Mouse (Mus musculus) neural tube, postnatal 0 days (tissue): ENCODE measurements around the gene Vmn2r34. TPM values are rescaled to one million over a fixed set of nuclear protein-coding genes. Genes with fewer than 3 reads are reported as not detected.

Source experiments
- polyA plus RNA-seq: library from polyadenylated mRNA; unstranded; fragments of >200 nt; fragmentation: Nextera tagmentation; extraction: Ambion mirVana; gene quantifications from 2 replicates; pipeline ENCODE4 v1.2.1, GENCODE M21; 2015

The Vmn2r34 gene
- not detected in 2 replicates for polyA plus RNA-seq

DNA sequence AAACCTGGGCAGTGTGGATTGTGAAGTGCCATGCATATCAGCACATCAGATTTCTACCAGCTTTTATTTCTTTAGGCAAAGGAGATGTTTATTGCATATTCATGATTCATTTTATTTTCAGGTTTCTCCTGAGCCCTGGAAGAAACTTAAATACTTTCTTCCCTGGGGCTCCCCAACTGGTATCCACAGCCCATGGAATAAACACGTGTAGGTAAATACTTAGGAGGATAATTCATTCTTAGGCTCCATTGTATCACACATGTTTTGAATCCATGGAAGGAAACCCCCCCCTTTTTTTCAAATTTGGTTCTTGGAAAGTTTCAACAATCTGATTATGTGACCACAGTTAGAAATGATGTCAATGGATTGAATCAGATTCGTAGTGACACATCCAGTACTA lies at the start of gene Vmn2r34:
Gene Vmn2r34, minus strand, starts transcription at position 101 of the 400 bp plus-strand sequence.

Other genes with a start within 250 kb of the Vmn2r34 start
- gene Vmn2r32, start 209.5 kb downstream of the Vmn2r34 start, polyA plus RNA-seq, result not detected in 2 replicates
- gene Vmn2r33, start 122.7 kb downstream of the Vmn2r34 start, polyA plus RNA-seq, result not detected in 2 replicates
- gene Vmn2r35, start 130.4 kb upstream of the Vmn2r34 start, polyA plus RNA-seq, result not detected in 2 replicates
- not detected in 2 replicates for gene Vmn2r36, start 213.0 kb upstream of the Vmn2r34 start, polyA plus RNA-seq